Mouse (Mus musculus) brain, embryonic 14.5 days (tissue): ENCODE measurements around the gene Hcst.

Source experiments
- CTCF ChIP-seq: fragments of 200-500 bp; IDR thresholded peaks from 2 replicates; pipeline ENCODE4 v1.5.1; 2012; ENCODE audit warnings: inconsistent platforms, mild to moderate bottlenecking, moderate library complexity, borderline replicate concordance; ENCODE audit not compliant: insufficient read depth, insufficient read length; ENCODE audit errors: extremely low read depth
- POLR2A ChIP-seq: fragments of 200-500 bp; IDR thresholded peaks from 2 replicates; pipeline ENCODE4 v1.6.1; 2012; ENCODE audit warnings: mild to moderate bottlenecking, inconsistent platforms, borderline replicate concordance; ENCODE audit not compliant: poor library complexity, insufficient read depth, insufficient read length, severe bottlenecking; ENCODE audit errors: extremely low read depth

- no peak for TF ChIP-seq POLR2A
- no peak for TF ChIP-seq CTCF
These were observed 11.0 kb downstream of the Hcst start for GRCm38 (mm10) chr7:30408639-30409038.
